Mouse (Mus musculus): ENCODE measurements around the gene Pde4b. TPM values are rescaled to one million over a fixed set of nuclear protein-coding genes. Genes with fewer than 3 reads are reported as not detected.

The Pde4b gene
- polyA plus RNA-seq, 1 experiment from 2014 or later = 12.5 TPM

DNA sequence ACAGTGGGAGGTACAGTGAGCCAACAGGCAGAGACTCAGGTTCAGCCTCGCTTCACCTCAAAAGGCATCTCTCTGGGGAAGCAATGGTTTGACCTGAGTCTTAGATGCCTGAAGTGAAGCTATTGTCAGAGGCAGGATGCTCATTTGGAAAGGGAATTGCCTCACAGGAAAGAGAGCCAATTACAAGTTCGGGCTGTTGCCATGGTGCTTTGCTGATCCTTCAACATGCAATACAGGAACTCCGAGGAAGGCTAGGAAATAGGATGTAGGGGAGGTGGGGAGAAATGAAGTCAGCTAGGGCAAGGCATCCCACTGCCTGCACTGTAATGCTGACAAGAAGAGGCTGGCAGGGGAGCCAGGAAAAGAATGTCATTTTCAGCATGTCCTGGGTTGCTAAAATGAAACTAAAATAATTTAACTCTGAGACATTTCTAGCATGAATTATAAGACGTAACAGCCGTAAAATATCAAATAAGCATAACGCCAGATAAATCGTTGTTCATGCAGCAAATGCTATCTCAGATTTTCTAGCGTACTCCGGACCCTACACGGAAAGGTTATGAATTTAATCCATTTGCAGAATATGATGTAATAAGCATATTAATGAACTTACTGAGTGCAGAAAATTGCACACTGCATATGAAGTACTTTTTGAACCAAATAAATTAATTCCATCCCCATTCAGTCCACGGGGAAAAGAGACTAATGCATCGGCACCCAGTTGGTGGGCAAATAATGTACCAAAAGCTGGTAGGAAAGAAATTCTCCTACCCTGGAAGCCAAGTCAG lies 501.5 kb downstream of the Pde4b start:
- Histone ChIP-seq H3K4me2 (ENCODE audit: low read depth, low read length) (peak overlapping the region; percentile 46), H3K27ac (ENCODE audit: low read length) (no peak overlapping the region), H3K4me3 (replicated peaks; ENCODE audit: low read length) (peak overlapping the region; percentile 30), H3K27me3 (ENCODE audit: control insufficient read depth, insufficient read depth, low read length) (no peaks in the 10 kb centered on the region), H3K4me1 (ENCODE audit: control insufficient read depth, insufficient read depth, low read length) (peaks cover 12% of the 10 kb centered on the region), H3K36me3 (ENCODE audit: control insufficient read depth, insufficient read depth, low read length) (no peaks in the 10 kb centered on the region), H3K9me3 (replicated peaks; ENCODE audit: control insufficient read depth, low read length) (no peaks in the 10 kb centered on the region), H3K9ac (ENCODE audit: low read length) (peak overlapping the region; percentile 19; the same call in 1 of the 2 replicates)
- no peak for ATAC-seq (ENCODE audit: insufficient read depth, low FRiP score)
- 41% methylated on average over 12 of the region's 12 CpGs for WGBS

DNA sequence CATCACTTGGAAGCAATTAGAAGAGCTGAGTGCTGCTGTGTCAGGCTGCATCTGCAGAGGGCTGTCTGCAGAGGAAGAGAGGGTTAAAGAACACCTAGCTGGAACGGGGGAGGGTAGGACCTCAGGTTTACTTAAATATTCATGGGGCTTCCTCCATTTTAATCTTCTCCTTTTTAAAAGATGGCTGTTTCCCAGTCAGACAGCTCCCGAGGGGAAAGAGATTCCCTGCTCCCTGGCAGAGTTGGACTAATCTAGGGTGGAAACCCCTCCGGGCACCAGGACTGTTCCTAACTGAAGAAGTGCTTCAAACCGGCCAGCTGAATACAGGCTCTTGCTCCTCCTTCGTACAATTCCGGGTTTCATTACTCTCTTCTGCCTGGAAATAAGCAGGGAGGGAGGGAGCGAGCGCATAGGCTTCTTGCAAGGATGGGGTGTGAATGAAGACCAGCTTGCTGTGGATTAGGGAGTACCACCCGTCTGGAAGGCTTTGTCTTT lies 502.2 kb downstream of the Pde4b start:
- H3K9ac ChIP-seq (ENCODE audit: low read length) = peak overlapping the region; percentile 19
- WGBS = 10% methylated on average over 9 of the region's 9 CpGs
- no peak for ATAC-seq (ENCODE audit: insufficient read depth, low FRiP score)
- H3K4me3 ChIP-seq (replicated peaks; ENCODE audit: low read length) = peak overlapping the region; percentile 30
- no peak overlapping the region; the same call in 1 of the 2 replicates for H3K27ac ChIP-seq (ENCODE audit: low read length)
- peak overlapping the region; percentile 46 for H3K4me2 ChIP-seq (ENCODE audit: low read depth, low read length)
- peaks cover 12% of the 10 kb centered on the region for H3K4me1 ChIP-seq (ENCODE audit: control insufficient read depth, insufficient read depth, low read length)
- H3K9me3 ChIP-seq (replicated peaks; ENCODE audit: control insufficient read depth, low read length) = no peaks in the 10 kb centered on the region
- no peaks in the 10 kb centered on the region for H3K27me3 ChIP-seq (ENCODE audit: control insufficient read depth, insufficient read depth, low read length)
- H3K36me3 ChIP-seq (ENCODE audit: control insufficient read depth, insufficient read depth, low read length) = no peaks in the 10 kb centered on the region

DNA sequence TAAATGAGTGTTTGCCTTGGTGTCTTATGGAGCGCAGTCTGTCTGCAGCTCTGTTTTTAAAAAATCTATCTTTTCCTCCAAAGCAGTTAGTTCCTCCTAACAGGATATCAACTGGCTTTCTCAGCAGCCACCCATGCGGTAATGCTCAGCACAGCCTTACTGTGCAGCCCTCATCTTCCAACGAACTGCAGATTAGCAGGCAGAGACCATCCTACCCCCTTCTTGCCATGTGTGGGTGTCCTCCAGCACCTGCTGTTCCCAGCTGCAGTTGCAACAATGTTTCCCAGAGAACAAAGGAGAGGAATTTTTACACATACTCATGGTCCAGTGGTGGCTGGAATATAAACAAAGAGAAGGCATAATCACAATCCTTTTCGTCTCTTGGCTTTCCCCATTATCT lies 504.5 kb downstream of the Pde4b start:
- WGBS = 54% methylated on average over 4 of the region's 4 CpGs
- H3K4me1 ChIP-seq (ENCODE audit: control insufficient read depth, insufficient read depth, low read length) = peaks cover 12% of the 10 kb centered on the region
- no peaks in the 10 kb centered on the region for H3K27me3 ChIP-seq (ENCODE audit: control insufficient read depth, insufficient read depth, low read length)
- no peak overlapping the region for H3K27ac ChIP-seq (ENCODE audit: low read length)
- H3K36me3 ChIP-seq (ENCODE audit: control insufficient read depth, insufficient read depth, low read length) = no peaks in the 10 kb centered on the region
- no peak overlapping the region for H3K4me2 ChIP-seq (ENCODE audit: low read depth, low read length)
- H3K9ac ChIP-seq (ENCODE audit: low read length) = no peak overlapping the region
- H3K4me3 ChIP-seq (replicated peaks; ENCODE audit: low read length) = no peak overlapping the region
- no peaks in the 10 kb centered on the region for H3K9me3 ChIP-seq (replicated peaks; ENCODE audit: control insufficient read depth, low read length)
- ATAC-seq (ENCODE audit: insufficient read depth, low FRiP score) = no peak

DNA sequence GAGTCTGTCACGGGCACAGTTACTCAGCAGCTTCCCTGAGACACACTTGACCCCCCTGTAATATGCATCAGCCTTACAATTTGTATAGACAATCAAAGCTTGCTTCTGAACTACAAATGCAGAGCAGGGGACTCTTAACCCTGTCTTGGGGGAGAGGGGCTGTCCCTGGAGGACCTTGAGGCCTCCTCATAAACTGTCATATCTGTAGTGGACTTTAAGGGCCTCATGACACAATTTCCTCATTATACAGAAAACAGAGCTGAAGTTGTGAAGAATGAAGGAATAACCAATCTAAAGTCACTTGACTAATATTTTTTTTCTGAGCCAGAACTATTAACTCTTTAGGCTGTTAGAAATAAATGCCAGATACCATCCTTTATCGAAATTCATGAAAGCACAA lies 505.2 kb downstream of the Pde4b start:
- 85% methylated on average over 2 of the region's 2 CpGs for WGBS
- Histone ChIP-seq H3K4me2 (ENCODE audit: low read depth, low read length) (no peak overlapping the region), H3K9me3 (replicated peaks; ENCODE audit: control insufficient read depth, low read length) (no peaks in the 10 kb centered on the region), H3K4me1 (ENCODE audit: control insufficient read depth, insufficient read depth, low read length) (peaks cover 12% of the 10 kb centered on the region), H3K36me3 (ENCODE audit: control insufficient read depth, insufficient read depth, low read length) (no peaks in the 10 kb centered on the region), H3K9ac (ENCODE audit: low read length) (no peak overlapping the region), H3K27ac (ENCODE audit: low read length) (no peak overlapping the region), H3K4me3 (replicated peaks; ENCODE audit: low read length) (no peak overlapping the region), H3K27me3 (ENCODE audit: control insufficient read depth, insufficient read depth, low read length) (no peaks in the 10 kb centered on the region)
- ATAC-seq (ENCODE audit: insufficient read depth, low FRiP score) = no peak

DNA sequence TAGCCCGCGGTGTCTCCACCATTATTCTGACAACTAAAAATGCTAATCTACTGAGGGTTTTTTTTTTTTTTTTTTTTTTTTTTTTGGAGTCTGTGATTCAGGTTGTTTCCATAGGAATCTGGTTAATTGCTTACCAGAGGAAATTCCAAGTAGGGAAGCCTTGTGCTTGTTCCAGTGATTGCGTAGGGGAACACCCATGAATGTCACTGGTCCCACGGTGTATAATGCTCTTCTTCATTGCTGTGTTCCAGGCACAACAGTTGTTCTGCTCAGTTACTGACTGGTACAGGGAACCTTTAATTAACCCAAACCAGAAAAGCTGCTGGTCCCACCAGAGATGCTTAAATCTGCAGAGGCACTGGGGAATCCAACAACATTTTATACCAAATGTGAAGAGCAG lies 506.3 kb downstream of the Pde4b start:
- no peak overlapping the region for H3K4me2 ChIP-seq (ENCODE audit: low read depth, low read length)
- H3K27ac ChIP-seq (ENCODE audit: low read length) = no peak overlapping the region
- no peak overlapping the region for H3K4me3 ChIP-seq (replicated peaks; ENCODE audit: low read length)
- no peak for ATAC-seq (ENCODE audit: insufficient read depth, low FRiP score)
- peaks cover 10% of the 10 kb centered on the region for H3K4me1 ChIP-seq (ENCODE audit: control insufficient read depth, insufficient read depth, low read length)
- no peaks in the 10 kb centered on the region for H3K9me3 ChIP-seq (replicated peaks; ENCODE audit: control insufficient read depth, low read length)
- WGBS = 63% methylated on average over 4 of the region's 4 CpGs
- no peaks in the 10 kb centered on the region for H3K36me3 ChIP-seq (ENCODE audit: control insufficient read depth, insufficient read depth, low read length)
- H3K27me3 ChIP-seq (ENCODE audit: control insufficient read depth, insufficient read depth, low read length) = no peaks in the 10 kb centered on the region
- H3K9ac ChIP-seq (ENCODE audit: low read length) = no peak overlapping the region

DNA sequence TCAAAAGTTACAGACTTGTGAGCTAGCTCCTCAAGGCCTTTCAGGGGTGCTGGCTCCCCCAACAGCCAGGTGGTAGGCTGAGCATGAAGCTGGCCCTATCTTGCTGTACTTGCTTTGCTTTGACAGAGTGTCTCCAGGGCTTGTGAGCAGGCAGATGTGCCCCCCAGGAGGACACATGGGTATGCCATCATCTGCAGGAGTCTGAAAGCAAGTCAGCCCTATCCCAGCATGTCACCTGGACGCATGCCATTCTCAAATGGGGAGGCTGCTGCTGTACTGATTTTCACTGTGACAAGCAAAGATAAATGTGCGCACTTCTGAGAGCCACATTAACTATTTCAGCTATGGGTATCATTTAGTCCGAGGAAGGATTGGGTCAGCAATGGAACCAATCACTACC lies 507.2 kb downstream of the Pde4b start:
- ATAC-seq (ENCODE audit: insufficient read depth, low FRiP score) = no peak
- peaks cover 5% of the 10 kb centered on the region; the same call in 1 of the 2 replicates for H3K4me1 ChIP-seq (ENCODE audit: control insufficient read depth, insufficient read depth, low read length)
- H3K9ac ChIP-seq (ENCODE audit: low read length) = no peak overlapping the region
- 87% methylated on average over 3 of the region's 3 CpGs for WGBS
- H3K36me3 ChIP-seq (ENCODE audit: control insufficient read depth, insufficient read depth, low read length) = no peaks in the 10 kb centered on the region
- no peaks in the 10 kb centered on the region for H3K27me3 ChIP-seq (ENCODE audit: control insufficient read depth, insufficient read depth, low read length)
- H3K4me2 ChIP-seq (ENCODE audit: low read depth, low read length) = no peak overlapping the region
- no peaks in the 10 kb centered on the region for H3K9me3 ChIP-seq (replicated peaks; ENCODE audit: control insufficient read depth, low read length)
- H3K4me3 ChIP-seq (replicated peaks; ENCODE audit: low read length) = no peak overlapping the region
- H3K27ac ChIP-seq (ENCODE audit: low read length) = no peak overlapping the region

DNA sequence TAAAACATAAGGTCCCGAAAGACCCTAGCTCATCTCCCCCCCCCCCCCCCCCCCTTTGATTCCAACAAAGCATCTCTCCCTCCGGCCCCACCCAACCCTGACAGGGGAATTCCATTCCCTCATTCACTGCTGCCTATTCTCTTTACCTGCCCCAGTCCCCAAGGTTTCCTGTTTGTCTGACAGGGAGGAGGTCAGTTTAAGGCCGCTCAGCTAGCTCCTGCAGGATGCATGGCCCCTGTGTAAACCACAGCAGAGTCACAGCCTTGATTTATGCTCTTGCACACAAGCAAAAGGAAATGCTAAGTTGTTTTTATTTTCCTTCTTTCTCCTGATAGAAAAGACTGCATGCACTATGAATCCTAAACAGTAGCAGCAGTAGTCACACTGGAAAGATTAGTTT lies 516.6 kb downstream of the Pde4b start:
- H3K4me2 ChIP-seq (ENCODE audit: low read depth, low read length) = no peak overlapping the region
- 43% methylated on average over 3 of the region's 3 CpGs for WGBS

DNA sequence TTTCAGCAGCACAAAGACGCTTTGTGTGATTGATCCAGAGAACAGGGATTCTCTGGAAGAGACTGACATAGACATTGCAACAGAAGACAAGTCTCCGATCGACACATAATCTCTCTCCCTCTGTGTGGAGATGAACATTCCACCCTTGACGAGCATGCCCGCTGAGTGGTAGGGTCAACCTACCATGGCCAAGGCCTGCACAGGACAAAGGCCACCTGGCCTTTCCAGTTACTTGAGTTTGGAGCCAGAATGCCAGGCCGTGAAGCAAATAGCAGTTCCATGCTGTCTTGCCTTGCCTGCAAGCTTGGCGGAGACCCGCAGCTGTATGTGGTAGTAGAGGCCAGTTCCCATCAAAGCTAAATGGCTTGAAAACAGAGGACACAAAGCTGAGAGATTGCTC lies 517.9 kb downstream of the Pde4b start:
- Histone ChIP-seq H3K36me3 (ENCODE audit: control insufficient read depth, insufficient read depth, low read length) (no peaks in the 10 kb centered on the region), H3K27me3 (ENCODE audit: control insufficient read depth, insufficient read depth, low read length) (no peaks in the 10 kb centered on the region), H3K4me3 (replicated peaks; ENCODE audit: low read length) (no peak overlapping the region), H3K27ac (ENCODE audit: low read length) (no peak overlapping the region), H3K4me2 (ENCODE audit: low read depth, low read length) (no peak overlapping the region), H3K9ac (ENCODE audit: low read length) (no peak overlapping the region), H3K9me3 (replicated peaks; ENCODE audit: control insufficient read depth, low read length) (no peaks in the 10 kb centered on the region), H3K4me1 (ENCODE audit: control insufficient read depth, insufficient read depth, low read length) (no peaks in the 10 kb centered on the region)
- ATAC-seq (ENCODE audit: insufficient read depth, low FRiP score) = no peak
- WGBS = 93% methylated on average over 8 of the region's 8 CpGs

More for the DNA sequence above, 516.6 kb downstream of the Pde4b start:
- H3K9me3 ChIP-seq (replicated peaks; ENCODE audit: control insufficient read depth, low read length) = no peaks in the 10 kb centered on the region
- ATAC-seq (ENCODE audit: insufficient read depth, low FRiP score) = 0 out of 2 replicates have a peak, but pooled peaks have one; percentile 40
- no peak overlapping the region for H3K9ac ChIP-seq (ENCODE audit: low read length)
- H3K4me3 ChIP-seq (replicated peaks; ENCODE audit: low read length) = no peak overlapping the region
- no peaks in the 10 kb centered on the region for H3K36me3 ChIP-seq (ENCODE audit: control insufficient read depth, insufficient read depth, low read length)
- no peak overlapping the region for H3K27ac ChIP-seq (ENCODE audit: low read length)
- no peaks in the 10 kb centered on the region for H3K4me1 ChIP-seq (ENCODE audit: control insufficient read depth, insufficient read depth, low read length)
- H3K27me3 ChIP-seq (ENCODE audit: control insufficient read depth, insufficient read depth, low read length) = no peaks in the 10 kb centered on the region

DNA sequence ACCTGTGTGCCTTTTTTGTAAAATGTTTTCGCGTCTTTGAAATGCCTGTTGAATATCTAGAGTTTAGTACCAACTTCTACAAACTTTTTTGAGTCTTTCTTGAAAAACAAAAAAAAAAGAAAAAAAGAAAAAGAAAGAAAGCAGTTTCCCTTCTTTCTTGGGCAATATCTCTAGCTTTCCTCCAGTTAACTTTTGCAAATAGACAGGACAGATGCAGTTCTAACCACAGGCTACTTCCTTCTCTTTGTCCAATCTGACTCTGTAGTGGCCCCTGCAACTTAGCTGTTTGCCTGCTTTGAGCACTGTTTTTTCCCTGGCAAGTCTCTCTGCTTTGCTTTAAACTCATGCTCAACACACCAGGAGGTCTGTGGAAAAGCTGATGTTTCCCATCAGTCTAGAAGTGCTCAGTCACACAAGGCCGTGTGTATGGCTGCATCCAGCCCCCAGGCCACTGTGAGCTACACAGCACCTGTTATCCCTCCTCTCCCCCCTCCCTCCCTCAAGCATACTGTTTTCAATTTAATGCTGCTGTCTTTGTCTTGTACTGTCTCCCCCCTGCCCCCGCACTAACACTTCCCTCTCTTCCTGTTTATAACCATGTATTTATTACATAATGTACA lies 518.5 kb downstream of the Pde4b start:
- WGBS = 83% methylated on average over 4 of the region's 4 CpGs
- Histone ChIP-seq H3K4me2 (ENCODE audit: low read depth, low read length) (no peak overlapping the region), H3K4me3 (replicated peaks; ENCODE audit: low read length) (no peak overlapping the region), H3K27me3 (ENCODE audit: control insufficient read depth, insufficient read depth, low read length) (no peaks in the 10 kb centered on the region), H3K27ac (ENCODE audit: low read length) (no peak overlapping the region), H3K4me1 (ENCODE audit: control insufficient read depth, insufficient read depth, low read length) (no peaks in the 10 kb centered on the region), H3K9me3 (replicated peaks; ENCODE audit: control insufficient read depth, low read length) (no peaks in the 10 kb centered on the region), H3K36me3 (ENCODE audit: control insufficient read depth, insufficient read depth, low read length) (no peaks in the 10 kb centered on the region), H3K9ac (ENCODE audit: low read length) (no peak overlapping the region)
- no peak for ATAC-seq (ENCODE audit: insufficient read depth, low FRiP score)
